Mouse (Mus musculus) hindbrain, embryonic 10.5 days (tissue): Measurements from ENCODE around the gene Rnf144b. TPM values are rescaled to one million over a fixed set of nuclear protein-coding genes. Genes with fewer than 3 reads are reported as not detected.

Experiments used
- DNase-seq: peaks from one replicate; pipeline ENCODE4 v3.0.0-alpha.2; 2017; ENCODE audit warnings: low spot score
- H3K27ac ChIP-seq: fragments of 300-500 bp; sonication (generic); 2 replicates; pipeline ENCODE4 v1.5.1; 2016; ENCODE audit warnings: mild to moderate bottlenecking, moderate library complexity
- H3K27me3 ChIP-seq: fragments of 300-500 bp; sonication (generic); 2 replicates; pipeline ENCODE4 v1.6.1; 2016; ENCODE audit warnings: mild to moderate bottlenecking; ENCODE audit not compliant: poor library complexity, insufficient read depth, severe bottlenecking
- H3K36me3 ChIP-seq: fragments of 300-500 bp; sonication (generic); 2 replicates; pipeline ENCODE4 v1.6.1; 2016; ENCODE audit warnings: mild to moderate bottlenecking, moderate library complexity
- H3K4me1 ChIP-seq: fragments of 300-500 bp; sonication (generic); replicated peaks from 2 replicates; pipeline ENCODE4 v1.6.1; 2016; ENCODE audit warnings: mild to moderate bottlenecking
- H3K4me3 ChIP-seq: fragments of 300-500 bp; sonication (generic); 2 replicates; pipeline ENCODE4 v1.5.1; 2016; ENCODE audit warnings: mild to moderate bottlenecking, moderate library complexity
- H3K9me3 ChIP-seq: fragments of 300-500 bp; sonication (generic); 2 replicates; pipeline ENCODE4 v1.6.1; 2016; ENCODE audit warnings: mild to moderate bottlenecking, moderate library complexity
- WGBS: fragments of 180-500 bp; shearing (Covaris S2); methylation state at CpG from one replicate; pipeline ENCODE4 v1.1.7; 2016; 5-methylcytosine and 5-hydroxymethylcytosine counted together
- polyA plus RNA-seq: library from polyadenylated mRNA; unstranded; fragments of >200 nt; fragmentation: Nextera tagmentation; extraction: Ambion mirVana; gene quantifications from 2 replicates; pipeline ENCODE4 v1.2.1, GENCODE M21; 2016

Gene Rnf144b
- polyA plus RNA-seq = 0.46 and 0.82 TPM in 2 replicates

- no peaks in the 10 kb centered on the region for H3K36me3 ChIP-seq
- H3K4me3 ChIP-seq = peak within 1 kb of the TSS; percentile 71
- WGBS = 2% methylated on average over 55 of the region's 55 CpGs
- peak within 1 kb of the TSS; percentile 59 for H3K27ac ChIP-seq
- H3K4me1 ChIP-seq = peaks cover 21% of the 10 kb centered on the region
- DNase-seq = peak; percentile 53
- H3K9me3 ChIP-seq = no peaks in the 10 kb centered on the region
- peaks cover 49% of the 10 kb centered on the region for H3K27me3 ChIP-seq
Measured at GRCm38 (mm10) chr13:47122537-47123430, at the start of gene Rnf144b. Gene Rnf144b (plus strand): TSS chr13:47122656.

DNA sequence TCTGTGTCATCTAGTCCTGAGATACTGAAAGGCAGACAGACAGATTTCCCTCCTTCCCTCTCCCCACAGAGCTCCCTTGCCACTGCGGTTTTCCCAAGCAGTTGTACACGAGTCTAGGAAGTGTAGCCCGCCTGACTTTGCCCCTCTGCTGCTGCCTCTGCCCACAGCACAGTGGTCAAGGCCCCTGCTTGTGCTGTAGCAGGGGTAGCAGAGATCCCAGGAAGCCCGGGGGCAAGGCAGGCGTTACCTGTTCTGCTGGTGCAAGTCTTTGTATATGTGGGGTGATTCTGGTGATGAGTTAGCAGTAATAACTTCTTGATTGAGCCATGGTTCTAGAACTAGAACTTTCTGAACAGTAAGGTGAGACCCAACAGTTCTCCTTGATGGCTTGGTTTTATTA, 46.3 kb upstream of the Rnf144b start:
- H3K27ac ChIP-seq = no peak overlapping the region
- no peak for DNase-seq
- WGBS = 88% methylated on average over 5 of the region's 5 CpGs
- no peak overlapping the region for H3K4me3 ChIP-seq
- H3K27me3 ChIP-seq = no peaks in the 10 kb centered on the region
- no peaks in the 10 kb centered on the region for H3K4me1 ChIP-seq
- H3K9me3 ChIP-seq = no peaks in the 10 kb centered on the region
- peaks cover 87% of the 10 kb centered on the region for H3K36me3 ChIP-seq

GRCm38 (mm10) chr13:47077367-47077766, 45.1 kb upstream of the Rnf144b start:
- Histone ChIP-seq H3K27me3 (no peaks in the 10 kb centered on the region), H3K27ac (no peak overlapping the region), H3K4me1 (no peaks in the 10 kb centered on the region), H3K36me3 (peaks cover 89% of the 10 kb centered on the region), H3K9me3 (no peaks in the 10 kb centered on the region), H3K4me3 (no peak overlapping the region)
- DNase-seq = no peak

GRCm38 (mm10) chr13:47078799-47079198, 43.7 kb upstream of the Rnf144b start:
- DNase-seq = no peak
- H3K36me3 ChIP-seq = peaks cover 88% of the 10 kb centered on the region
- 75% methylated on average over 5 of the region's 5 CpGs for WGBS

DNA sequence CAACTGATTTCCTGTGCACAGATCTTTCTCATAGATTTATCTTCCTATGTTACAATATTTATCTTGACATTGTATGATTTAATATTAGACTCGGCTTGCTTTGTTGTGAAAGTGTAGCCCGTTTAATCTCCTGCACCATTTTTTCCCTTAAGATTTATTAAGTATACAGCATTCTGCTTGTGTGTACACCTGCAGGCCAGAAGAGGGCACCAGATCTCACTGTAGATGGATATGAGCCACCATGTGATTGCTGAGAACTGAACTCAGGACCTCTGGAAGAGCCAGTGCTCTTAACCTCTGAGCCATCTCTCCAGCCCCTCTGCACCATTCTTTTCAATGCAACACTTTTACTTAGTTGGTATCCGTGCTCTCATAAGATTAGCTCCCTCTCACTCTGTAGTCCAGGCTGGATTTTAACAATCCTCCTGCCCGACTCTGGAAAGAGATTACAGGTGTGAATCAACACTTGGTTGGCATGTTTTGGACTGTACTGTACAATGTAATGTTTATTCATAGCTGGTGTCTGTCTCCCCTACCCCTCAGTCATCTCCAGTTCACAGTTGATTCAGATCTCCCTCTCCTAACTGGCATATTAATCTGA, 41.5 kb upstream of the Rnf144b start:
- H3K4me3 ChIP-seq = no peak overlapping the region
- WGBS = 89% methylated on average over 4 of the region's 4 CpGs
- no peaks in the 10 kb centered on the region for H3K4me1 ChIP-seq
- no peak overlapping the region for H3K27ac ChIP-seq
- no peak for DNase-seq
- H3K36me3 ChIP-seq = peaks cover 88% of the 10 kb centered on the region
- H3K27me3 ChIP-seq = no peaks in the 10 kb centered on the region
- no peaks in the 10 kb centered on the region for H3K9me3 ChIP-seq

More at GRCm38 (mm10) chr13:47078799-47079198, 43.7 kb upstream of the Rnf144b start:
- no peaks in the 10 kb centered on the region for H3K27me3 ChIP-seq
- no peaks in the 10 kb centered on the region for H3K4me1 ChIP-seq
- H3K4me3 ChIP-seq = no peak overlapping the region
- no peak overlapping the region for H3K27ac ChIP-seq
- H3K9me3 ChIP-seq = no peaks in the 10 kb centered on the region

- Histone ChIP-seq H3K4me1 (no peaks in the 10 kb centered on the region), H3K9me3 (no peaks in the 10 kb centered on the region), H3K36me3 (peaks cover 97% of the 10 kb centered on the region), H3K27me3 (no peaks in the 10 kb centered on the region), H3K27ac (no peak overlapping the region), H3K4me3 (no peak overlapping the region)
- 97% methylated on average over 1 of the region's 1 CpGs for WGBS
- no peak for DNase-seq
Measured at GRCm38 (mm10) chr13:47088433-47088832, 34.0 kb upstream of the Rnf144b start.

- no peaks in the 10 kb centered on the region for H3K9me3 ChIP-seq
- WGBS = 90% methylated on average over 2 of the region's 2 CpGs
- H3K4me1 ChIP-seq = no peaks in the 10 kb centered on the region
- no peak overlapping the region for H3K27ac ChIP-seq
- DNase-seq = no peak
- peaks cover 98% of the 10 kb centered on the region for H3K36me3 ChIP-seq
- H3K27me3 ChIP-seq = no peaks in the 10 kb centered on the region
- H3K4me3 ChIP-seq = no peak overlapping the region
Measured at GRCm38 (mm10) chr13:47089271-47089670, 33.2 kb upstream of the Rnf144b start.

- no peaks in the 10 kb centered on the region for H3K4me1 ChIP-seq
- no peak overlapping the region for H3K27ac ChIP-seq
- H3K36me3 ChIP-seq = peaks cover 99% of the 10 kb centered on the region
- H3K4me3 ChIP-seq = no peak overlapping the region
- 90% methylated on average over 2 of the region's 2 CpGs for WGBS
- no peak for DNase-seq
- H3K9me3 ChIP-seq = no peaks in the 10 kb centered on the region
- no peaks in the 10 kb centered on the region for H3K27me3 ChIP-seq
Measured at GRCm38 (mm10) chr13:47093791-47094190, 28.7 kb upstream of the Rnf144b start.

DNA sequence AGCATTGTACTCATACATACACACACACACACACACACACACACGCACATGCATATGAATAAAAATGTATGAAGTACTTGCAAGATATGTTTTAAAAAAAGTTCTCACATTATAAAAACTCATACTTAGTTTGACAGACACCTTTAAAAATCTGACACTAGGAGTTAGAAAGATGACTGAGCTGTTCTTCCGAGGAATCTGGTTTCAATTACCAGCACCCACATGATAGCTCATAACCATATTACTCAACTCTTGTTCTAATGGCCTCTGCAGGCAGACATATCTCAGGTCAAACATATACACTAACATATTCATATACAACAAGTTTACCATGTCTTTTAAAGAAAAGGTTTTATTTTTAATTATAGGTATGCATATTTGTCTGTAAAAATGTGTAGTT, 25.9 kb upstream of the Rnf144b start:
- no peak overlapping the region for H3K4me3 ChIP-seq
- DNase-seq = no peak
- H3K9me3 ChIP-seq = no peaks in the 10 kb centered on the region
- 91% methylated on average over 2 of the region's 2 CpGs for WGBS
- H3K27me3 ChIP-seq = no peaks in the 10 kb centered on the region
- no peak overlapping the region for H3K27ac ChIP-seq
- H3K4me1 ChIP-seq = no peaks in the 10 kb centered on the region
- peaks cover 100% of the 10 kb centered on the region for H3K36me3 ChIP-seq

DNA sequence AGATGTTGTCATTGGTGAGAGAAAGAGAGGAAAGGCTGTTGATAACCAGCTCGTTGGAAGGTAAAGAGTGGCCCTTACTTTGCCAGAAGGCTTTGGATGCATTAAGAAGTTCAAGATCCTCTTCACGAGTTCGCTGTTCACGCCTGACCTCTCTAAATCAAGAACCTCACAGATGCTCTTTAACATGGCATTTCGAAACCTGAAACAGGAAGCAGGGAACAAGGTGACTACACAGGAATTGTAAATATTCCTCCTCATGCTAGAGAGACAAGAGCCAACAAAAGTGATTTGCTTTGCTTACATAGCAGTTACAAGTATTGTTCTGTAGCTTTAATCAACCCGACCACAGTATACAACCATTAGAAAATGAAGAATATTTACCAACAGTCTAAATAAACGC, 23.2 kb upstream of the Rnf144b start:
- H3K4me3 ChIP-seq = no peak overlapping the region
- H3K27me3 ChIP-seq = no peaks in the 10 kb centered on the region
- peaks cover 15% of the 10 kb centered on the region for H3K4me1 ChIP-seq
- DNase-seq = no peak
- no peak overlapping the region for H3K27ac ChIP-seq
- peaks cover 89% of the 10 kb centered on the region for H3K36me3 ChIP-seq
- no peaks in the 10 kb centered on the region for H3K9me3 ChIP-seq
- 83% methylated on average over 7 of the region's 7 CpGs for WGBS

DNA sequence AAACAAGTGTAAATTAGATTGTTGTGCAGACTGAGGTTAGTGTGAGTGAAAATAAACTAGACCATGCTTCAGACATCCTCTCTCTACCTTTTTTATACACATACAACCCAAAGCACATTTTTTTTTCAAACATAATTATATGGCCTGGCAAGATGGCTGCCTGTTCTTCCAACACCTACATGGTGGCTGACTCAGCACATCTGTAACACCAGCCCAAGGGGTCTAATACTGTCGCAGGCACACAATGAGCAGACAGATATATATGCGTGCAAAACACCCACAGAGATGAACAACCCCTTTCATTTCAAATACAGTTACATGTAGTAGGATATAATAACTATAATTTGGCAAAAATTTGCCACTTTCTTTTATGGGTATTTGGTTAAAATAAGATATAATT, 21.9 kb upstream of the Rnf144b start:
- H3K4me1 ChIP-seq = peaks cover 17% of the 10 kb centered on the region
- 92% methylated on average over 2 of the region's 2 CpGs for WGBS
- no peak for DNase-seq
- H3K27me3 ChIP-seq = no peaks in the 10 kb centered on the region
- no peaks in the 10 kb centered on the region for H3K9me3 ChIP-seq
- no peak overlapping the region for H3K27ac ChIP-seq
- H3K36me3 ChIP-seq = peaks cover 76% of the 10 kb centered on the region
- H3K4me3 ChIP-seq = no peak overlapping the region

- H3K36me3 ChIP-seq = peaks cover 40% of the 10 kb centered on the region
- peak overlapping the region; percentile 26; the same call in 1 of the 2 replicates for H3K27ac ChIP-seq
- no peaks in the 10 kb centered on the region for H3K27me3 ChIP-seq
- no peak for DNase-seq
- peaks cover 29% of the 10 kb centered on the region for H3K4me1 ChIP-seq
- 16% methylated on average over 2 of the region's 2 CpGs for WGBS
- H3K4me3 ChIP-seq = peak overlapping the region; percentile 99
- no peaks in the 10 kb centered on the region for H3K9me3 ChIP-seq
Measured at GRCm38 (mm10) chr13:47104146-47104545, 18.3 kb upstream of the Rnf144b start.

DNA sequence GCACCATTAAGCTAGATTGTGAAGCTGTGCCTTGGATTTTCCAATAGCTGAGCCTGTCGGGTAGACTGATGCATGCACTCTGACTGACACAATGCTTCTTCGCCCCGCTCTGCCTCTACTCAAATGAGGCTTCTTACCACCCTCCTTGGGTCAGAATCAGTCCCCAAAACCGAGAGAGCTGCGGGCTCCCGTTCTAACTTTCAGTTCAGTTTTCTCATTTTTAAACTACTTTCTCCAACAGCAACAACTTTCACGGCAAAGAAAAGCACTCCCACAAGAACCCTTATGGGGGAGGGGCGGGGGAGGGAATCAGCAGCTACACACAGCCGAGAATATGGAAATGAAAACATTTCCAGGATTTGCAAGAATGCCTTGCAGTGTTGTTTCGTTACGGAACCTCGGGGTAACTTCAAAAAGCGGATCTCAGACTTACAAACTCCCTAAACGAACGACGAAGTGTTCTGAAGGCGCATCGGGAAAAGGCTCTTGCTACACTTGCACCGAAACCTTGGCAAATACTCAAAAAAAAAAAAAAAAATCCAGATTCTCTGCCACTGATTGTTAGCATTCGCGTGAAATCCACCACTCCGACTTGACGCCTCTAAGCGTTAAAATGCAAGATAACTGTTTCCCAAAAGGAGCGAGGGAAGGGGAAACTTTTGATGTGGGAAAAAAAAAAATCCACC, 17.5 kb upstream of the Rnf144b start:
- H3K9me3 ChIP-seq = no peaks in the 10 kb centered on the region
- no peaks in the 10 kb centered on the region for H3K27me3 ChIP-seq
- H3K4me1 ChIP-seq = peaks cover 29% of the 10 kb centered on the region
- peak; percentile 47 for DNase-seq
- under 1% methylated on average over 25 of the region's 25 CpGs for WGBS
- peak overlapping the region; percentile 99 for H3K4me3 ChIP-seq
- peak overlapping the region; percentile 100 for H3K27ac ChIP-seq
- peaks cover 31% of the 10 kb centered on the region for H3K36me3 ChIP-seq
